In the genomic region with DNA sequence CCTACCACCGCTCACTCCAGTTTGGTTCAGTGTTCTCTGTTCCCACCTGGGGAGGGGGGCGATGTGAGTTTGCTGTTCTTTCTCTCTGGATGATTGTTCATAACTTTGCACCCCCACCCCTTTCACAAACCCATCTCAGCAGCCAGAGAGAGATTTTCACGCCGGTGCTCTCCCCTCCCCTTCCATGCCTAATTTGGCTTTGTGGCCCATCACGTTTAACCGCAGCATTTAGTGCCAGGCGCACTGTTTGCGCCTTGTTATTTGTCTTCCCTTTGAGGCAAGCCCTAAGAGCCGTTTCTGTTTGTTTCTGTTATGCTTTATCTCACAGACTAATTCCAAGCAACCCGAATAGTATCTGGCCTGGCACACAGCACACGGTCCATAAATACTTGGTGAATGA, we compare ENCODE assay signal across 17 mouse cellular contexts.
DNase-seq lines count a peak whose midpoint lies in the region; ATAC-seq and TF ChIP-seq lines count a peak whose summit lies in the region.
"Had no signal": no experiment of that assay in that cellular context is flagged by ENCODE, and none has a peak within 500 bp of the region (broad histone marks: within the 10 kb centered on the region; RNA-seq: fewer than 3 reads in every experiment).

No protein-coding gene starts in this region.

- H3K27ac ChIP-seq in forebrain, embryonic 14.5 days (ENCODE audit: low read depth, low read length), result no peak overlapping the region
- no peak overlapping the region for H3K27ac ChIP-seq in forebrain, postnatal 0 days (ENCODE audit: low read depth, low read length)
- no peak overlapping the region for H3K27ac ChIP-seq in neural tube, embryonic 15.5 days (replicated peaks)
- H3K27ac ChIP-seq in cerebellum, adult 2 months (ENCODE audit: insufficient read depth, low read length), result no peak overlapping the region
- H3K27ac ChIP-seq in gastrocnemius, adult 2 months, result no peak overlapping the region
- H3K27ac ChIP-seq: hindbrain, embryonic 10.5 days; liver, embryonic 15.5 days had no signal

- no peak for TF ChIP-seq POLR2A in cerebellum, adult 2 months (IDR thresholded peaks at IDR 0.05; ENCODE audit: borderline replicate concordance, insufficient read depth, low read length)

- H3K4me3 ChIP-seq in forebrain, embryonic 14.5 days (ENCODE audit: low read depth, low read length), result no peak overlapping the region
- no peak overlapping the region for H3K4me3 ChIP-seq in forebrain, postnatal 0 days (ENCODE audit: low read depth, low read length)
- no peak overlapping the region for H3K4me3 ChIP-seq in neural tube, embryonic 15.5 days (replicated peaks)
- H3K4me3 ChIP-seq in cerebellum, adult 2 months (replicated peaks; ENCODE audit: insufficient read depth, low read depth, low read length), result no peak overlapping the region
- H3K4me3 ChIP-seq in gastrocnemius, adult 2 months, result no peak overlapping the region
- H3K4me3 ChIP-seq: hindbrain, embryonic 10.5 days; liver, embryonic 15.5 days had no signal

- WGBS in forebrain, embryonic 14.5 days, result 31% methylated on average over 11 of the region's 11 CpGs
- 25% methylated on average over 11 of the region's 11 CpGs for WGBS in forebrain, postnatal 0 days
- 24% methylated on average over 11 of the region's 11 CpGs for WGBS in neural tube, embryonic 15.5 days
- WGBS in cerebellum, adult 2 months, result 29% methylated on average over 11 of the region's 11 CpGs

- TF ChIP-seq CTCF in forebrain, postnatal 0 days (IDR thresholded peaks at IDR 0.05; ENCODE audit: low read depth), result no peak
- no peak for TF ChIP-seq CTCF in cerebellum, adult 2 months (IDR thresholded peaks at IDR 0.05; ENCODE audit: borderline replicate concordance, insufficient read depth, low read depth, low read length)
- no peak for TF ChIP-seq CTCF in gastrocnemius, adult 2 months (IDR thresholded peaks at IDR 0.05)

- H3K27me3 ChIP-seq in forebrain, embryonic 14.5 days (replicated peaks; ENCODE audit: control insufficient read depth, insufficient read depth, low read length), result no peaks in the 10 kb centered on the region
- H3K27me3 ChIP-seq in forebrain, postnatal 0 days (ENCODE audit: insufficient read depth, low read length), result no peaks in the 10 kb centered on the region; the same call in 1 of the 2 replicates
- H3K27me3 ChIP-seq in neural tube, embryonic 15.5 days (replicated peaks), result no peaks in the 10 kb centered on the region; the same call in 1 of the 2 replicates
- H3K27me3 ChIP-seq in cerebellum, adult 2 months (ENCODE audit: control insufficient read depth, insufficient read depth, low read length), result no peaks in the 10 kb centered on the region
- H3K27me3 ChIP-seq: liver, embryonic 15.5 days had no signal

- H3K9me3 ChIP-seq in forebrain, embryonic 14.5 days (replicated peaks; ENCODE audit: control insufficient read depth, low read length), result no peaks in the 10 kb centered on the region
- no peaks in the 10 kb centered on the region for H3K9me3 ChIP-seq in forebrain, postnatal 0 days (ENCODE audit: low read length)
- no peaks in the 10 kb centered on the region for H3K9me3 ChIP-seq in neural tube, embryonic 15.5 days (replicated peaks)
- H3K9me3 ChIP-seq: hindbrain, embryonic 10.5 days; liver, embryonic 15.5 days had no signal

- no peak overlapping the region for H3K9ac ChIP-seq in forebrain, embryonic 14.5 days (ENCODE audit: low read length)
- no peak overlapping the region for H3K9ac ChIP-seq in forebrain, postnatal 0 days
- no peak overlapping the region for H3K9ac ChIP-seq in neural tube, embryonic 15.5 days (replicated peaks)
- H3K9ac ChIP-seq: liver, embryonic 15.5 days had no signal

- H3K4me2 ChIP-seq in forebrain, embryonic 14.5 days (ENCODE audit: low read length), result no peak overlapping the region
- H3K4me2 ChIP-seq in forebrain, postnatal 0 days (ENCODE audit: low read depth), result no peak overlapping the region
- H3K4me2 ChIP-seq in neural tube, embryonic 15.5 days, result peak overlapping the region; percentile 9; the same call in 1 of the 2 replicates
- H3K4me2 ChIP-seq: liver, embryonic 15.5 days had no signal

- intact Hi-C loops in gastrocnemius, adult 2 months (cut with DNase I), result no loop called here

- H3K36me3 ChIP-seq in forebrain, embryonic 14.5 days (ENCODE audit: control insufficient read depth, insufficient read depth, low read length), result no peaks in the 10 kb centered on the region
- no peaks in the 10 kb centered on the region for H3K36me3 ChIP-seq in forebrain, postnatal 0 days (ENCODE audit: insufficient read depth)
- no peaks in the 10 kb centered on the region for H3K36me3 ChIP-seq in neural tube, embryonic 15.5 days
- H3K36me3 ChIP-seq: hindbrain, embryonic 10.5 days; liver, embryonic 15.5 days had no signal

- DNase-seq in forebrain, embryonic 14.5 days (ENCODE audit: low spot score), result peak; percentile 22
- no peak for DNase-seq in forebrain, postnatal 0 days
- peak; percentile 14 to 24 for DNase-seq in lung, adult 18-20 months
- no peak for DNase-seq in lung, postnatal 14 days
- DNase-seq in T-cell, adult 2 months (ENCODE audit: low spot score), result peak; percentile 31
- DNase-seq in cerebellum, adult 2 months, result no peak
- DNase-seq in gastrocnemius, adult 2 months, result no peak
- DNase-seq: adrenal gland, adult 8-10 months; cerebellum, adult 9-10 months; kidney, postnatal 36 days; right cerebral cortex, adult 18-20 months; spleen, adult 18-20 months; thymus, adult 2 months had no signal

- no peaks in the 10 kb centered on the region; the same call in none of the 2 replicates for H3K4me1 ChIP-seq in forebrain, embryonic 14.5 days (ENCODE audit: control insufficient read depth, insufficient read depth, low read length)
- H3K4me1 ChIP-seq in forebrain, postnatal 0 days (ENCODE audit: insufficient read depth), result no peaks in the 10 kb centered on the region
- H3K4me1 ChIP-seq in neural tube, embryonic 15.5 days, result peaks cover 9% of the 10 kb centered on the region
- no peaks in the 10 kb centered on the region for H3K4me1 ChIP-seq in cerebellum, adult 2 months (ENCODE audit: control insufficient read depth, insufficient read depth, low read length)

- no peak for ATAC-seq in forebrain, embryonic 14.5 days
- ATAC-seq in forebrain, postnatal 0 days, result no peak
- ATAC-seq in neural tube, embryonic 15.5 days (ENCODE audit: low FRiP score), result no peak
- ATAC-seq: intestine, embryonic 16.5 days had no signal

Comparison
In these comparisons a context has a peak if more than half of its experiments do, and no peak if none do; other contexts are left out.
1. DNase-seq: peak in forebrain, embryonic 14.5 days (single experiment), lung, adult 18-20 months (2 of 2) and T-cell, adult 2 months (single experiment); none in forebrain, postnatal 0 days (single experiment), lung, postnatal 14 days (single experiment), cerebellum, adult 2 months (0 of 2) and gastrocnemius, adult 2 months (single experiment).